9 mouse cellular contexts compared by ENCODE assay signal in the genomic region with DNA sequence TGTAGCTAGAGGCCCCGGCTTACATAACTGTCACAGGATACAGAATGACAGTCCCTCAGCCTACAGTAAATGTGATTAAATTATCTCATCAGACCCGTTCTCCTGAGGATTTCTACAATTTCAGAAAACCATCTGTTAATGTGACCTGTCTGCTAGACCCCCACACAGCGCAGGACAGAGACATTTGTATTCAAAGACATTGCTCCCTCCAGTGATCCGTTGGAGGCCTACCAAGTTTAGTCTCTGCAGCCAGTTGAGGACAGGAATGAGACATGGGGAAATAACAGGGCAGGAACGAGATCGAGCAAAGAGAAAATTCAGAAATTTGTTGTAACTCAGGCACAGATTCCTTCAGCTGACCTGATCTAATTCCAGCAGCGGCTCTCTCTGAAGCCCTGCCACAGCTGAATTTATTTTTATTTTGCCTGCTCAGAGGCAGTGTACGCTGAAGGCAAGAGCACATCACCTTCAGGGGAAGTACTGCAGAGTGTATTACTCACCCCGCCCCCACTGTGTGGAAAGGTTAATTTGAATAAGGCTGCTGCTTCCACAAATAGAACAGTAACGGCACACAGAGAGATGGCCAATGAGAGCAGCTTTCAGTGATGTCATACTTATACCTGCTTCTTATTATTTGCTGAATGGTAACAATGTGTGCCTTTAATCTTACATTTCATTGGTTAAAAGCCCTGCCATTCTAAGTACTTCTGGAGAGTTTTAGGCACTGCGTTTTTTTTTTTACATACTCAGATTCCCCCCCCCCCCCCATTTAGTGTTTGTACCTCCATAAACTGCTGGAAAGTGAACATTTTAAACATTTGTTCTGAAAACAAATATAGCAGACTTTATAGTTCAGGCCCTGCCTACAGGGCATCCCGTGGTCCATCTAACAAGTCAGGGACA.
DNase-seq lines count a peak whose midpoint lies in the region; ATAC-seq and TF ChIP-seq lines count a peak whose summit lies in the region.
"Had no signal": no experiment of that assay in that cellular context is flagged by ENCODE, and none has a peak within 500 bp of the region (broad histone marks: within the 10 kb centered on the region; RNA-seq: fewer than 3 reads in every experiment).

No protein-coding gene starts in this region.

- peak overlapping the region; percentile 51 for H3K9ac ChIP-seq in hindbrain, embryonic 16.5 days (ENCODE audit: low read depth, low read length)
- no peak overlapping the region for H3K9ac ChIP-seq in midbrain, embryonic 12.5 days (replicated peaks)
- no peak overlapping the region for H3K9ac ChIP-seq in stomach, embryonic 14.5 days (replicated peaks; ENCODE audit: low read depth, low read length)
- H3K9ac ChIP-seq: liver, embryonic 13.5 days had no signal

- WGBS in hindbrain, embryonic 16.5 days = 18% methylated on average over 12 of the region's 12 CpGs
- 42% methylated on average over 12 of the region's 12 CpGs for WGBS in midbrain, embryonic 12.5 days
- WGBS in stomach, embryonic 14.5 days = 41% methylated on average over 12 of the region's 12 CpGs

- peak overlapping the region; percentile 86 for H3K27ac ChIP-seq in hindbrain, embryonic 16.5 days (ENCODE audit: low read depth, low read length)
- H3K27ac ChIP-seq in left cerebral cortex, adult 2 months = peak overlapping the region; percentile 54
- peak overlapping the region; percentile 60 for H3K27ac ChIP-seq in midbrain, embryonic 12.5 days (replicated peaks)
- H3K27ac ChIP-seq in stomach, embryonic 14.5 days (ENCODE audit: low read length) = no peak overlapping the region
- H3K27ac ChIP-seq: liver, embryonic 13.5 days had no signal

- H3K4me2 ChIP-seq in hindbrain, embryonic 16.5 days (ENCODE audit: low read length) = peak overlapping the region; percentile 51
- peak overlapping the region; percentile 24; the same call in 1 of the 2 replicates for H3K4me2 ChIP-seq in midbrain, embryonic 12.5 days (replicated peaks)
- H3K4me2 ChIP-seq in stomach, embryonic 14.5 days (replicated peaks; ENCODE audit: low read depth, low read length) = no peak overlapping the region; the same call in 1 of the 2 replicates
- H3K4me2 ChIP-seq: liver, embryonic 13.5 days had no signal

- peaks cover 35% of the 10 kb centered on the region for H3K4me1 ChIP-seq in hindbrain, embryonic 16.5 days (ENCODE audit: control insufficient read depth, insufficient read depth, low read depth, low read length)
- H3K4me1 ChIP-seq in midbrain, embryonic 12.5 days = peaks cover 40% of the 10 kb centered on the region
- H3K4me1 ChIP-seq in stomach, embryonic 14.5 days (ENCODE audit: control insufficient read depth, insufficient read depth, low read length) = peaks cover 25% of the 10 kb centered on the region

- DNase-seq in adrenal gland, adult 2 months = peak; percentile 11
- no peak for DNase-seq in adrenal gland, adult 8-10 months
- DNase-seq in cerebellum, postnatal 4 days (ENCODE audit: low spot score in 2 of 2) = peak; percentile 42 to 50
- peak; percentile 65 to 74 for DNase-seq in gastrocnemius, adult 8-10 months (ENCODE audit: low spot score in 2 of 2)
- DNase-seq in left cerebral cortex, adult 2 months (ENCODE audit: extremely low spot score in 1 of 2, low spot score in 2 of 2) = peak; percentile 62 to 77
- DNase-seq: liver, embryonic 13.5 days had no signal

- no peaks in the 10 kb centered on the region for H3K27me3 ChIP-seq in hindbrain, embryonic 16.5 days (replicated peaks; ENCODE audit: control insufficient read depth, insufficient read depth, low read length)
- no peaks in the 10 kb centered on the region for H3K27me3 ChIP-seq in midbrain, embryonic 12.5 days
- no peaks in the 10 kb centered on the region for H3K27me3 ChIP-seq in stomach, embryonic 14.5 days (ENCODE audit: control insufficient read depth, insufficient read depth, low read length)
- H3K27me3 ChIP-seq: liver, embryonic 13.5 days had no signal

- H3K9me3 ChIP-seq in hindbrain, embryonic 16.5 days (ENCODE audit: control insufficient read depth, low read length) = no peaks in the 10 kb centered on the region
- H3K9me3 ChIP-seq in midbrain, embryonic 12.5 days = no peaks in the 10 kb centered on the region
- H3K9me3 ChIP-seq in stomach, embryonic 14.5 days (ENCODE audit: control insufficient read depth, low read depth, low read length) = no peaks in the 10 kb centered on the region
- H3K9me3 ChIP-seq: liver, embryonic 13.5 days had no signal

- intact Hi-C loops in left cerebral cortex, adult 2 months (cut with DNase I) = loop anchor here (5.0 kb wide), 1 partner anchor 84 kb away; no protein-coding TSS in a partner anchor

- TF ChIP-seq CTCF in left cerebral cortex, adult 2 months (IDR thresholded peaks at IDR 0.05) = no peak

- no peaks in the 10 kb centered on the region for H3K36me3 ChIP-seq in hindbrain, embryonic 16.5 days (ENCODE audit: control insufficient read depth, insufficient read depth, low read length)
- no peaks in the 10 kb centered on the region for H3K36me3 ChIP-seq in midbrain, embryonic 12.5 days
- H3K36me3 ChIP-seq in stomach, embryonic 14.5 days (ENCODE audit: control insufficient read depth, insufficient read depth, low read length) = no peaks in the 10 kb centered on the region
- H3K36me3 ChIP-seq: liver, embryonic 13.5 days had no signal

- peak overlapping the region; percentile 14; the same call in 1 of the 2 replicates for H3K4me3 ChIP-seq in hindbrain, embryonic 16.5 days (ENCODE audit: low read length)
- H3K4me3 ChIP-seq in left cerebral cortex, adult 2 months = peak overlapping the region; percentile 13; the same call in 1 of the 2 replicates
- H3K4me3 ChIP-seq in midbrain, embryonic 12.5 days = no peak overlapping the region
- no peak overlapping the region for H3K4me3 ChIP-seq in stomach, embryonic 14.5 days (ENCODE audit: low read depth, low read length)
- H3K4me3 ChIP-seq: liver, embryonic 13.5 days had no signal

- peak; percentile 92 for ATAC-seq in hindbrain, embryonic 16.5 days
- peak; percentile 67 for ATAC-seq in midbrain, embryonic 12.5 days (ENCODE audit: low FRiP score, low read depth)
- peak; percentile 59 for ATAC-seq in stomach, embryonic 14.5 days (ENCODE audit: insufficient number of reproducible peaks, insufficient read depth, low FRiP score, low read depth)

Comparison
In these comparisons a context has a peak if more than half of its experiments do, and no peak if none do; other contexts are left out.
1. H3K4me3 ChIP-seq: peak in hindbrain, embryonic 16.5 days (single experiment) and left cerebral cortex, adult 2 months (single experiment); none in midbrain, embryonic 12.5 days (single experiment) and stomach, embryonic 14.5 days (single experiment).
2. Peak in every context shown above with its lines, with median percentiles within 50 percentile points of each other: ATAC-seq.